Mouse (Mus musculus) CH12.LX (cell line): ENCODE results near the gene Lrrc4. TPM values are rescaled to one million over a fixed set of nuclear protein-coding genes. Genes with fewer than 3 reads are reported as not detected.

Source experiments
- DNase-seq: peaks from one replicate; pipeline ENCODE4 v3.0.0-alpha.2; 2013; ENCODE audit errors: extremely low read depth
- H3K27ac ChIP-seq: 2 replicates; pipeline ENCODE4 v1.5.1; 2012; ENCODE audit warnings: low read depth, mild to moderate bottlenecking, control low read depth, moderate library complexity; ENCODE audit not compliant: insufficient read depth
- H3K27me3 ChIP-seq: replicated peaks from 2 replicates; pipeline ENCODE3; 2012; ENCODE audit warnings: inconsistent platforms
- H3K36me3 ChIP-seq, 2 experiments: replicated peaks in 1 of 2; 2 replicates each; pipeline versions ENCODE3 to v1.6.1; 2012; ENCODE audit warnings: inconsistent platforms in 1 of 2, low read length in 1 of 2, mild to moderate bottlenecking in 1 of 2, mixed read lengths in 1 of 2, moderate library complexity in 1 of 2; ENCODE audit not compliant: control insufficient read depth in 1 of 2, insufficient read depth in 1 of 2
- H3K4me1 ChIP-seq, 2 experiments: 2 replicates each; pipeline ENCODE4 v1.6.1; 2012; ENCODE audit warnings: inconsistent platforms in 1 of 2, moderate library complexity in 1 of 2; ENCODE audit not compliant: insufficient read depth in 2 of 2, control insufficient read depth in 1 of 2
- H3K4me2 ChIP-seq: 2 replicates; pipeline ENCODE4 v1.6.1; 2012; ENCODE audit warnings: low read depth, mild to moderate bottlenecking, control low read depth; ENCODE audit not compliant: poor library complexity, insufficient read depth, severe bottlenecking
- H3K4me3 ChIP-seq, 3 experiments: fragments of 150-350 bp in 1 of 3; sonication (generic) in 1 of 3; replicated peaks in 1 of 3; 2 replicates each; pipeline versions ENCODE3 to v1.5.1; 2011 to 2012; ENCODE audit warnings: low read depth in 2 of 3, low read length in 2 of 3, mild to moderate bottlenecking in 2 of 3, moderate library complexity in 2 of 3, control low read depth in 1 of 3, improper control_type of control experiment in 1 of 3, inconsistent platforms in 1 of 3, mixed read lengths in 1 of 3; ENCODE audit not compliant: poor library complexity in 1 of 3
- H3K79me2 ChIP-seq: replicated peaks from 2 replicates; pipeline ENCODE4 v1.6.1; 2012; ENCODE audit warnings: mild to moderate bottlenecking, moderate library complexity; ENCODE audit not compliant: control insufficient read depth, poor library complexity, insufficient read depth, severe bottlenecking; ENCODE audit errors: extremely low read depth
- H3K9ac ChIP-seq: 2 replicates; pipeline ENCODE4 v1.6.1; 2012; ENCODE audit warnings: low read depth, mild to moderate bottlenecking, control low read depth, moderate library complexity; ENCODE audit not compliant: insufficient read depth
- H3K9me3 ChIP-seq: replicated peaks from 2 replicates; pipeline ENCODE3; 2012; ENCODE audit warnings: low read length, inconsistent platforms, mixed read lengths
- CHD2 ChIP-seq: IDR thresholded peaks from 2 replicates; pipeline ENCODE4 v1.6.1; 2011; ENCODE audit warnings: low read length, improper control_type of control experiment
- CTCF ChIP-seq, 2 experiments: IDR thresholded peaks in 1 of 2; conservative IDR thresholded peaks in 1 of 2; 2 replicates each; pipeline ENCODE4 v1.5.1; 2011 to 2012; ENCODE audit warnings: low read depth in 2 of 2, low read length in 2 of 2, improper control_type of control experiment in 1 of 2, inconsistent platforms in 1 of 2, mild to moderate bottlenecking in 1 of 2, moderate library complexity in 1 of 2
- EP300 ChIP-seq: IDR thresholded peaks from 2 replicates; pipeline ENCODE4 v1.6.1; 2011; ENCODE audit warnings: low read length, improper control_type of control experiment
- GABPA ChIP-seq: IDR thresholded peaks from 2 replicates; pipeline ENCODE4 v1.6.1; 2012; ENCODE audit warnings: low read depth, low read length, improper control_type of control experiment, inconsistent platforms; ENCODE audit not compliant: insufficient replicate concordance
- HCFC1 ChIP-seq: IDR thresholded peaks from 2 replicates; pipeline ENCODE4 v1.6.1; 2012; ENCODE audit warnings: low read depth, mild to moderate bottlenecking, inconsistent platforms, low read length, improper control_type of control experiment
- IRF4 ChIP-seq: IDR thresholded peaks from 2 replicates; pipeline ENCODE4 v1.6.1; 2014; ENCODE audit warnings: low read depth, mild to moderate bottlenecking, inconsistent platforms, low read length, improper control_type of control experiment
- JUN ChIP-seq: IDR thresholded peaks from 2 replicates; pipeline ENCODE4 v1.6.1; 2011; ENCODE audit warnings: low read depth, mild to moderate bottlenecking, low read length, improper control_type of control experiment, moderate library complexity; ENCODE audit not compliant: insufficient read depth
- JUND ChIP-seq: conservative IDR thresholded peaks from 2 replicates; pipeline ENCODE4 v1.6.1; 2011; ENCODE audit warnings: low read depth, low read length, improper control_type of control experiment
- PAX5 ChIP-seq: IDR thresholded peaks from 2 replicates; pipeline ENCODE4 v1.6.1; 2012; ENCODE audit warnings: low read length, inconsistent platforms, mixed read lengths
- POLR2AphosphoS2 ChIP-seq: IDR thresholded peaks from 2 replicates; pipeline ENCODE4 v1.6.1; 2011; ENCODE audit warnings: low read depth, low read length, improper control_type of control experiment
- SIN3A ChIP-seq: IDR thresholded peaks from 2 replicates; pipeline ENCODE4 v1.6.1; 2012; ENCODE audit warnings: low read length, improper control_type of control experiment, inconsistent platforms
- TBP ChIP-seq: conservative IDR thresholded peaks from 2 replicates; pipeline ENCODE4 v1.6.1; 2011; ENCODE audit warnings: low read depth, low read length, improper control_type of control experiment
- TCF12 ChIP-seq: IDR thresholded peaks from 2 replicates; pipeline ENCODE4 v1.6.1; 2014; ENCODE audit warnings: low read depth, mild to moderate bottlenecking, inconsistent platforms, low read length, improper control_type of control experiment
- UBTF ChIP-seq: IDR thresholded peaks from 2 replicates; pipeline ENCODE4 v1.6.1; 2012; ENCODE audit warnings: low read depth, mild to moderate bottlenecking, inconsistent platforms, low read length, improper control_type of control experiment, moderate library complexity
- USF1 ChIP-seq: IDR thresholded peaks from 2 replicates; pipeline ENCODE4 v1.6.1; 2014; ENCODE audit warnings: low read depth, mild to moderate bottlenecking, inconsistent platforms, low read length, improper control_type of control experiment
- USF2 ChIP-seq: conservative IDR thresholded peaks from 2 replicates; pipeline ENCODE4 v1.6.1; 2011; ENCODE audit warnings: low read depth, low read length, improper control_type of control experiment
- ZC3H11A ChIP-seq: IDR thresholded peaks from 2 replicates; pipeline ENCODE4 v1.6.1; 2012; ENCODE audit warnings: low read depth, mild to moderate bottlenecking, inconsistent platforms, low read length, improper control_type of control experiment
- ZKSCAN1 ChIP-seq: IDR thresholded peaks from 2 replicates; pipeline ENCODE4 v1.6.1; 2012; ENCODE audit warnings: low read depth, inconsistent platforms, low read length, improper control_type of control experiment, borderline replicate concordance
- ZMIZ1 ChIP-seq: IDR thresholded peaks from 2 replicates; pipeline ENCODE4 v1.6.1; 2012; ENCODE audit warnings: low read depth, mild to moderate bottlenecking, inconsistent platforms, low read length, improper control_type of control experiment
- dilution Hi-C: fragments of 300-500 bp; cut with MboI; formaldehyde crosslinking; loops from 2 replicates; pipeline ENCODE4 v1.14.3; 2020; ENCODE audit warnings: low sequenced_read_pairs; ENCODE audit not compliant: extremely low pct_unique_long_range_greater_than_20kb, extremely low pct_ligation_motif_present
- in situ Hi-C: fragments of 300-500 bp; cut with MboI; formaldehyde crosslinking; loops from 3 replicates; pipeline ENCODE4 v1.14.3; 2019; ENCODE audit warnings: low sequenced_read_pairs, low pct_ligation_motif_present, low pct_unique_long_range_greater_than_20kb, mixed read lengths
- polyA plus RNA-seq: library from polyadenylated mRNA; unstranded; fragments of >175 nt; gene quantifications from 2 replicates; pipeline ENCODE4 v1.2.1, GENCODE M21; 2012; ENCODE audit warnings: low read depth; ENCODE audit not compliant: insufficient read length
- total RNA-seq, 2 experiments: library from RNA; depleted of rRNA; stranded (reverse); fragments of 300-350 nt in 1 of 2; fragments of >200 nt in 1 of 2; gene quantifications; 2 replicates each; pipeline ENCODE4 v1.2.3; 2012 to 2014

Lrrc4 gene
- total and polyA plus RNA-seq, 3 experiments: 0.09 to 0.55 TPM; not detected in 1

DNA sequence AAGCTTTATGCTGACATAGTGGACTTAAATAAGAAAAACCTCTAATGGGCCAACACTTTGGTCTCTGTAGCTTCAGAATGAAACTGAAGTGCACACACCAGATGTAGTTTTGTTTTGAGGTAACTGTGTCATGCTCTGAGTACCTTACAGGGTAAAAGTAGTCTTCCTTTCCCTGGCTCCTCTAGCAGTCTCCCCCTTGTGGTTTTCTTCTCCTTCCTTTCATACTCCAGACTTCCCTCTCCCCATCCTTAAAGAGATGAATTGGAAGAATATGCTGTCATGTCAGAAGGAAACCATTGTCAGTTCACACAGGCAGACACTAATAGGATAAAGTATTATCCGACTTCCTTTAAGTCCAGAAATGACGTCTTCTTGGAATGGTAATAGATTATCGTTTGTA is 9.3 kb downstream of the Lrrc4 start:
- peaks cover 5 to 79% of the 10 kb centered on the region in 2 experiments for H3K36me3 ChIP-seq
- dilution Hi-C loops (no loop called here), in situ Hi-C loops (no loop called here)
- H3K27ac ChIP-seq: no peak overlapping the region
- no peaks in the 10 kb centered on the region for H3K27me3 ChIP-seq
- no peak overlapping the region for H3K4me3 ChIP-seq
- H3K4me1 ChIP-seq: peaks cover 3 to 35% of the 10 kb centered on the region in 2 experiments; a peak in 3 of 4 replicates
- no peaks in the 10 kb centered on the region for H3K9me3 ChIP-seq
- TF ChIP-seq IRF4 (peak; percentile 29; the same call in 1 of the 2 replicates), TCF12 (no peak)
- TF ChIP-seq, all 38 proteins: peak for 1
- Histone ChIP-seq H3K9ac (no peak overlapping the region), H3K79me2 (0 out of 2 replicates have a peak, but pooled peaks cover 3% of the 10 kb centered on the region), H3K4me2 (no peak overlapping the region)
- DNase-seq: peak; percentile 15

DNA sequence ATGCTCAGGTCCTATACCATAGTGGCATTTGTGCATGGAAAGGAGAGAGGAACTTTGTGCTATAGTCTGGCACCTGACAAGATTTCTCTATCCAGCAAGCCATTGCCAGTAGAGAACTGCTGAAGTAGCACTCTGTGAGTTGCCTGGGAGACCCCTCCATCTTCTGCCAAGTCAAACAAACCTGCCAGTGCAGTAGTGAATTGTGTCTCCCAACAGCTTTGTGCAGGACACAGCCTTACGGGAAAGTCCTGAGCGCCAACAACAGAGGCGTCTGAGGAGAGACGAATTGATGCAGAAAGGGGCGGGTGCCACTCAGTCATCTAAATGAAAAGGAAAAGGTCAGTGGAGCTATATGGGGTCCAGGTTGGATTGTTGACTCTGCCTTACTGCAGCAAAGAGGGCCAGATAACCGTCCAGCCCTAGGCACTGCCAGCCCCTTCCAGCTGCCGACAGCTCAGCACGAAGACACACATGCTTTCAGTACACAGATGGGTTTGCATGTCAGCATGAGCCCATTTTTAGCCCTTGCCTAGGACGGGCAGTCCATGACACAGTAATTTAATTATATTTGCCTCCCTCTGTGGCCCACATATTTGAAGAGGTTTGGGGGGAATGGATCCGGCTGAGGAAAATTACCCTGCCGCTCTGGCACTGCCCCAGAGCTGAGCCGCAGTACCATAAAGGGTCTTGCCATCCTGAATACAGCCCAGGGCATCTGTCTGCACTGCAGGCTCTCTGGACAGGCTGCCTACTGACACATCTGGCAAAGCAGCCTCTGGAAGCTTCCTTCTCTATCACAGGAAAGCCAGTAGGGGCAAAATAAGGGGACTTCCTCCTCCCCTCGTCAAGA is 11.8 kb downstream of the Lrrc4 start:
- H3K9me3 ChIP-seq: no peaks in the 10 kb centered on the region
- no peak overlapping the region for H3K4me2 ChIP-seq
- H3K4me3 ChIP-seq: no peak overlapping the region
- 0 out of 2 replicates have a peak, but pooled peaks cover 3% of the 10 kb centered on the region for H3K79me2 ChIP-seq
- H3K36me3 ChIP-seq: peaks cover 14 to 81% of the 10 kb centered on the region in 2 experiments
- dilution Hi-C loops: no loop called here
- no peaks in the 10 kb centered on the region for H3K27me3 ChIP-seq
- H3K27ac ChIP-seq: no peak overlapping the region
- peaks cover 0 to 24% of the 10 kb centered on the region in 2 experiments; a peak in 2 of 4 replicates for H3K4me1 ChIP-seq
- no peak overlapping the region for H3K9ac ChIP-seq
- in situ Hi-C loops: no loop called here
- TF ChIP-seq ZC3H11A: no peak
- no peak for TF ChIP-seq PAX5
- TF ChIP-seq, all 38 proteins: peak for 0
- no peak for DNase-seq

DNA sequence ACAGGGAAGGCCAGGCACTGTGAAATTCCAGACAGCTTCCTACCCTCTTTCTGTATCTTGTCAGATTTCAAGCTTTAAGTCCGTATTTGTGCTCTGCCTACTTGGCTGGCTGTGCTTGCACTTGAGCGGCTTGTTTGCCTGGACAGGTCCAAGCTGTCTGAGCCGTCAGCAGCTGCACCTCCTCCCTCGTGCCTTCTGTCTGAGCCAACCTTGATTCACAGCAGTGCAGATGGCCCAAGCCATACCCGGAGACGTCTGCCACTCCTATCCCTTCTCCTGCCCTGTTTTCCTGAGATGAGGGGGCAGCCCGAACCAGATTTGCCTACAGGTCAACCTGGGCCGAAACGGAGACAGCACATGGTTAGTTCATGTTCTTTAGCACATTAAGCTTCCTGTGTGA is 14.5 kb downstream of the Lrrc4 start:
- dilution Hi-C loops: no loop called here
- peaks cover 16 to 93% of the 10 kb centered on the region in 2 experiments for H3K36me3 ChIP-seq
- H3K4me2 ChIP-seq: no peak overlapping the region
- H3K4me3 ChIP-seq: no peak overlapping the region
- TF ChIP-seq ZMIZ1 (no peak), ZKSCAN1 (no peak), TBP (no peak), HCFC1 (no peak), JUN (no peak), GABPA (no peak), CHD2 (no peak), USF2 (no peak), JUND (no peak), CTCF (conservative IDR thresholded peaks at IDR 0.05 in 1 of 2, IDR thresholded peaks at IDR 0.05 in 1 of 2; ENCODE audit: low read depth in 2 of 2, low read length in 2 of 2) (no peak), USF1 (no peak), EP300 (no peak), SIN3A (no peak), ZC3H11A (no peak), UBTF (no peak), POLR2AphosphoS2 (no peak)
- no peaks in the 10 kb centered on the region for H3K27me3 ChIP-seq
- 0 out of 2 replicates have a peak, but pooled peaks cover 3% of the 10 kb centered on the region for H3K79me2 ChIP-seq
- peaks cover 3 to 31% of the 10 kb centered on the region in 2 experiments; a peak in 3 of 4 replicates for H3K4me1 ChIP-seq
- no peaks in the 10 kb centered on the region for H3K9me3 ChIP-seq
- in situ Hi-C loops: no loop called here
- no peak overlapping the region for H3K27ac ChIP-seq
- no peak overlapping the region for H3K9ac ChIP-seq
- no peak for DNase-seq
